Mouse (Mus musculus): Measurements from ENCODE around the gene Hpf1. TPM values are rescaled to one million over a fixed set of nuclear protein-coding genes. Genes with fewer than 3 reads are reported as not detected.

Gene Hpf1
- polyA plus RNA-seq, 1 experiment from 2014 or later, result 85.4 TPM

- ATAC-seq (ENCODE audit: low read depth), result no peak
- Histone ChIP-seq H3K4me2 (ENCODE audit: low read depth, low read length) (no peak overlapping the region), H3K27ac (replicated peaks; ENCODE audit: low read depth, low read length) (no peak overlapping the region), H3K4me1 (ENCODE audit: control insufficient read depth, insufficient read depth, low read length) (no peaks in the 10 kb centered on the region), H3K4me3 (ENCODE audit: low read depth, low read length) (no peak overlapping the region), H3K27me3 (replicated peaks; ENCODE audit: control insufficient read depth, insufficient read depth, low read length) (no peaks in the 10 kb centered on the region), H3K9ac (ENCODE audit: low read depth, low read length) (no peak overlapping the region), H3K9me3 (ENCODE audit: control insufficient read depth, low read length) (no peaks in the 10 kb centered on the region), H3K36me3 (ENCODE audit: control insufficient read depth, insufficient read depth, low read length) (peaks cover 12% of the 10 kb centered on the region; the same call in 1 of the 2 replicates)
- no peak for DNase-seq (ENCODE audit: low spot score)
Observed at GRCm38 (mm10) chr8:60933617-60934016, 43.4 kb downstream of the Hpf1 start.

GRCm38 (mm10) chr8:60938717-60939424 lies 48.7 kb downstream of the Hpf1 start:
- no peak for DNase-seq (ENCODE audit: low spot score)

GRCm38 (mm10) chr8:60942867-60943266 lies 52.6 kb downstream of the Hpf1 start:
- no peaks in the 10 kb centered on the region for H3K9me3 ChIP-seq (ENCODE audit: control insufficient read depth, low read length)
- H3K4me2 ChIP-seq (ENCODE audit: low read depth, low read length), result no peak overlapping the region
- H3K4me1 ChIP-seq (ENCODE audit: control insufficient read depth, insufficient read depth, low read length), result no peaks in the 10 kb centered on the region
- no peak for DNase-seq (ENCODE audit: low spot score)
- H3K4me3 ChIP-seq (ENCODE audit: low read depth, low read length), result no peak overlapping the region
- H3K9ac ChIP-seq (ENCODE audit: low read depth, low read length), result no peak overlapping the region
- WGBS, result 97% methylated on average over 2 of the region's 2 CpGs
- H3K36me3 ChIP-seq (ENCODE audit: control insufficient read depth, insufficient read depth, low read length), result 0 out of 2 replicates have a peak, but pooled peaks cover 3% of the 10 kb centered on the region
- H3K27me3 ChIP-seq (replicated peaks; ENCODE audit: control insufficient read depth, insufficient read depth, low read length), result no peaks in the 10 kb centered on the region
- ATAC-seq (ENCODE audit: low read depth), result no peak
- H3K27ac ChIP-seq (replicated peaks; ENCODE audit: low read depth, low read length), result no peak overlapping the region

More at GRCm38 (mm10) chr8:60938717-60939424, 48.7 kb downstream of the Hpf1 start:
- no peak for ATAC-seq (ENCODE audit: low read depth)
- Histone ChIP-seq H3K36me3 (ENCODE audit: control insufficient read depth, insufficient read depth, low read length) (peaks cover 9% of the 10 kb centered on the region; the same call in 1 of the 2 replicates), H3K27me3 (replicated peaks; ENCODE audit: control insufficient read depth, insufficient read depth, low read length) (no peaks in the 10 kb centered on the region), H3K4me2 (ENCODE audit: low read depth, low read length) (no peak overlapping the region), H3K27ac (replicated peaks; ENCODE audit: low read depth, low read length) (no peak overlapping the region), H3K9me3 (ENCODE audit: control insufficient read depth, low read length) (no peaks in the 10 kb centered on the region), H3K9ac (ENCODE audit: low read depth, low read length) (no peak overlapping the region), H3K4me1 (ENCODE audit: control insufficient read depth, insufficient read depth, low read length) (no peaks in the 10 kb centered on the region), H3K4me3 (ENCODE audit: low read depth, low read length) (no peak overlapping the region)
- 39% methylated on average over 3 of the region's 3 CpGs for WGBS

- no peak for DNase-seq (ENCODE audit: low spot score)
- Histone ChIP-seq H3K36me3 (ENCODE audit: control insufficient read depth, insufficient read depth, low read length) (no peaks in the 10 kb centered on the region), H3K27ac (replicated peaks; ENCODE audit: low read depth, low read length) (no peak overlapping the region), H3K9me3 (ENCODE audit: control insufficient read depth, low read length) (no peaks in the 10 kb centered on the region), H3K9ac (ENCODE audit: low read depth, low read length) (no peak overlapping the region), H3K4me1 (ENCODE audit: control insufficient read depth, insufficient read depth, low read length) (no peaks in the 10 kb centered on the region), H3K4me2 (ENCODE audit: low read depth, low read length) (no peak overlapping the region), H3K27me3 (replicated peaks; ENCODE audit: control insufficient read depth, insufficient read depth, low read length) (no peaks in the 10 kb centered on the region), H3K4me3 (ENCODE audit: low read depth, low read length) (no peak overlapping the region)
- ATAC-seq (ENCODE audit: low read depth), result no peak
Observed at GRCm38 (mm10) chr8:60947503-60947902, 57.3 kb downstream of the Hpf1 start.

GRCm38 (mm10) chr8:60949859-60950258 lies 59.6 kb downstream of the Hpf1 start:
- Histone ChIP-seq H3K27ac (replicated peaks; ENCODE audit: low read depth, low read length) (no peak overlapping the region), H3K9me3 (ENCODE audit: control insufficient read depth, low read length) (no peaks in the 10 kb centered on the region), H3K9ac (ENCODE audit: low read depth, low read length) (no peak overlapping the region), H3K36me3 (ENCODE audit: control insufficient read depth, insufficient read depth, low read length) (no peaks in the 10 kb centered on the region), H3K4me3 (ENCODE audit: low read depth, low read length) (no peak overlapping the region), H3K4me1 (ENCODE audit: control insufficient read depth, insufficient read depth, low read length) (peaks cover 4% of the 10 kb centered on the region; the same call in 1 of the 2 replicates), H3K27me3 (replicated peaks; ENCODE audit: control insufficient read depth, insufficient read depth, low read length) (no peaks in the 10 kb centered on the region), H3K4me2 (ENCODE audit: low read depth, low read length) (no peak overlapping the region)
- 77% methylated on average over 4 of the region's 4 CpGs for WGBS
- DNase-seq (ENCODE audit: low spot score), result no peak
- no peak for ATAC-seq (ENCODE audit: low read depth)

- H3K9me3 ChIP-seq (ENCODE audit: control insufficient read depth, low read length), result no peaks in the 10 kb centered on the region
- no peak overlapping the region for H3K27ac ChIP-seq (replicated peaks; ENCODE audit: low read depth, low read length)
- no peak overlapping the region for H3K9ac ChIP-seq (ENCODE audit: low read depth, low read length)
- H3K4me2 ChIP-seq (ENCODE audit: low read depth, low read length), result no peak overlapping the region
- H3K27me3 ChIP-seq (replicated peaks; ENCODE audit: control insufficient read depth, insufficient read depth, low read length), result no peaks in the 10 kb centered on the region
- H3K4me3 ChIP-seq (ENCODE audit: low read depth, low read length), result no peak overlapping the region
- no peak for DNase-seq (ENCODE audit: low spot score)
- 59% methylated on average over 4 of the region's 4 CpGs for WGBS
- H3K36me3 ChIP-seq (ENCODE audit: control insufficient read depth, insufficient read depth, low read length), result no peaks in the 10 kb centered on the region
- ATAC-seq (ENCODE audit: low read depth), result no peak
- peaks cover 4% of the 10 kb centered on the region; the same call in 1 of the 2 replicates for H3K4me1 ChIP-seq (ENCODE audit: control insufficient read depth, insufficient read depth, low read length)
Observed at GRCm38 (mm10) chr8:60951271-60951670, 61.1 kb downstream of the Hpf1 start.

- H3K27ac ChIP-seq (replicated peaks; ENCODE audit: low read depth, low read length), result no peak overlapping the region
- H3K4me3 ChIP-seq (ENCODE audit: low read depth, low read length), result no peak overlapping the region
- peaks cover 4% of the 10 kb centered on the region; the same call in 1 of the 2 replicates for H3K4me1 ChIP-seq (ENCODE audit: control insufficient read depth, insufficient read depth, low read length)
- WGBS, result 95% methylated on average over 1 of the region's 1 CpGs
- no peak overlapping the region for H3K4me2 ChIP-seq (ENCODE audit: low read depth, low read length)
- no peak for ATAC-seq (ENCODE audit: low read depth)
- H3K27me3 ChIP-seq (replicated peaks; ENCODE audit: control insufficient read depth, insufficient read depth, low read length), result no peaks in the 10 kb centered on the region
- H3K9me3 ChIP-seq (ENCODE audit: control insufficient read depth, low read length), result no peaks in the 10 kb centered on the region
- no peaks in the 10 kb centered on the region for H3K36me3 ChIP-seq (ENCODE audit: control insufficient read depth, insufficient read depth, low read length)
- no peak overlapping the region for H3K9ac ChIP-seq (ENCODE audit: low read depth, low read length)
- no peak for DNase-seq (ENCODE audit: low spot score)
Observed at GRCm38 (mm10) chr8:60951757-60952156, 61.5 kb downstream of the Hpf1 start.

- peaks cover 4% of the 10 kb centered on the region; the same call in 1 of the 2 replicates for H3K4me1 ChIP-seq (ENCODE audit: control insufficient read depth, insufficient read depth, low read length)
- WGBS, result 69% methylated on average over 5 of the region's 5 CpGs
- H3K4me2 ChIP-seq (ENCODE audit: low read depth, low read length), result no peak overlapping the region
- DNase-seq (ENCODE audit: low spot score), result no peak
- no peak overlapping the region for H3K9ac ChIP-seq (ENCODE audit: low read depth, low read length)
- no peaks in the 10 kb centered on the region for H3K36me3 ChIP-seq (ENCODE audit: control insufficient read depth, insufficient read depth, low read length)
- ATAC-seq (ENCODE audit: low read depth), result no peak
- no peak overlapping the region for H3K4me3 ChIP-seq (ENCODE audit: low read depth, low read length)
- no peaks in the 10 kb centered on the region for H3K27me3 ChIP-seq (replicated peaks; ENCODE audit: control insufficient read depth, insufficient read depth, low read length)
- no peaks in the 10 kb centered on the region for H3K9me3 ChIP-seq (ENCODE audit: control insufficient read depth, low read length)
- no peak overlapping the region for H3K27ac ChIP-seq (replicated peaks; ENCODE audit: low read depth, low read length)
Observed at GRCm38 (mm10) chr8:60952803-60953202, 62.6 kb downstream of the Hpf1 start.

All from embryonic facial prominence, embryonic 14.5 days (tissue).